Mouse (Mus musculus) thymus, adult 2 months (tissue): ENCODE measurements around the gene Lix1. TPM values are rescaled to one million over a fixed set of nuclear protein-coding genes. Genes with fewer than 3 reads are reported as not detected.

Source experiments
- DNase-seq: peaks from one replicate; pipeline ENCODE4 v3.0.0; 2021
- H3K27ac ChIP-seq: fragments of 200-500 bp; 2 replicates; pipeline ENCODE4 v1.5.1; 2012; ENCODE audit warnings: low read length, control low read depth; ENCODE audit not compliant: control insufficient read depth, insufficient read depth
- H3K27me3 ChIP-seq: fragments of 200-500 bp; 2 replicates; pipeline ENCODE4 v1.6.1; 2012; ENCODE audit warnings: mild to moderate bottlenecking, low read length, moderate library complexity, mixed read lengths; ENCODE audit not compliant: control insufficient read depth, insufficient read depth
- H3K36me3 ChIP-seq: fragments of 200-500 bp; 2 replicates; pipeline ENCODE4 v1.6.1; 2012; ENCODE audit warnings: mild to moderate bottlenecking, low read length, moderate library complexity; ENCODE audit not compliant: control insufficient read depth, insufficient read depth
- H3K4me1 ChIP-seq: fragments of 200-500 bp; replicated peaks from 2 replicates; pipeline ENCODE4 v1.6.1; 2012; ENCODE audit warnings: low read length; ENCODE audit not compliant: control insufficient read depth, insufficient read depth
- H3K4me3 ChIP-seq: fragments of 200-500 bp; 2 replicates; pipeline ENCODE4 v1.5.1; 2012; ENCODE audit warnings: mild to moderate bottlenecking, low read length, control low read depth, moderate library complexity; ENCODE audit not compliant: control insufficient read depth, insufficient read depth
- CTCF ChIP-seq: fragments of 200-500 bp; IDR thresholded peaks from 2 replicates; pipeline ENCODE4 v1.5.1; 2012; ENCODE audit warnings: mild to moderate bottlenecking, control low read depth, low read length, moderate library complexity, borderline replicate concordance; ENCODE audit not compliant: control insufficient read depth, poor library complexity, insufficient read depth; ENCODE audit errors: extremely low read depth
- POLR2A ChIP-seq: fragments of 200-500 bp; IDR thresholded peaks from 2 replicates; pipeline ENCODE4 v1.6.1; 2012; ENCODE audit warnings: mild to moderate bottlenecking, low read length, control low read depth, moderate library complexity; ENCODE audit not compliant: control insufficient read depth, poor library complexity, insufficient read depth; ENCODE audit errors: extremely low read depth
- WGBS: fragments of 180-500 bp; shearing (Covaris S2); methylation state at CpG from one replicate; pipeline ENCODE4 v1.1.7; 2018; 5-methylcytosine and 5-hydroxymethylcytosine counted together
- polyA plus RNA-seq: library from polyadenylated mRNA; depleted of rRNA; stranded (reverse); fragments of >200 nt; gene quantifications from 2 replicates; pipeline ENCODE4 v1.2.3, GENCODE M21; 2012

Gene Lix1
- polyA plus RNA-seq, 1 experiment = 0.12 TPM

GRCm38 (mm10) chr17:17403038-17403437 lies 566 bp downstream of the Lix1 start:
- H3K36me3 ChIP-seq = no peaks in the 10 kb centered on the region
- WGBS = 87% methylated on average over 5 of the region's 5 CpGs
- TF ChIP-seq CTCF (no peak), POLR2A (no peak)
- H3K27ac ChIP-seq = no peak overlapping the region
- H3K27me3 ChIP-seq = no peaks in the 10 kb centered on the region
- DNase-seq = no peak
- H3K4me1 ChIP-seq = peaks cover 6% of the 10 kb centered on the region
- H3K4me3 ChIP-seq = no peak overlapping the region

- H3K27me3 ChIP-seq = no peaks in the 10 kb centered on the region
- H3K4me1 ChIP-seq = peaks cover 6% of the 10 kb centered on the region
- H3K4me3 ChIP-seq = no peak overlapping the region
- TF ChIP-seq CTCF (no peak), POLR2A (no peak)
- H3K27ac ChIP-seq = no peak overlapping the region
- no peaks in the 10 kb centered on the region for H3K36me3 ChIP-seq
- 84% methylated on average over 3 of the region's 3 CpGs for WGBS
- DNase-seq = no peak
Measured at GRCm38 (mm10) chr17:17403578-17404112, 1.2 kb downstream of the Lix1 start.

DNA sequence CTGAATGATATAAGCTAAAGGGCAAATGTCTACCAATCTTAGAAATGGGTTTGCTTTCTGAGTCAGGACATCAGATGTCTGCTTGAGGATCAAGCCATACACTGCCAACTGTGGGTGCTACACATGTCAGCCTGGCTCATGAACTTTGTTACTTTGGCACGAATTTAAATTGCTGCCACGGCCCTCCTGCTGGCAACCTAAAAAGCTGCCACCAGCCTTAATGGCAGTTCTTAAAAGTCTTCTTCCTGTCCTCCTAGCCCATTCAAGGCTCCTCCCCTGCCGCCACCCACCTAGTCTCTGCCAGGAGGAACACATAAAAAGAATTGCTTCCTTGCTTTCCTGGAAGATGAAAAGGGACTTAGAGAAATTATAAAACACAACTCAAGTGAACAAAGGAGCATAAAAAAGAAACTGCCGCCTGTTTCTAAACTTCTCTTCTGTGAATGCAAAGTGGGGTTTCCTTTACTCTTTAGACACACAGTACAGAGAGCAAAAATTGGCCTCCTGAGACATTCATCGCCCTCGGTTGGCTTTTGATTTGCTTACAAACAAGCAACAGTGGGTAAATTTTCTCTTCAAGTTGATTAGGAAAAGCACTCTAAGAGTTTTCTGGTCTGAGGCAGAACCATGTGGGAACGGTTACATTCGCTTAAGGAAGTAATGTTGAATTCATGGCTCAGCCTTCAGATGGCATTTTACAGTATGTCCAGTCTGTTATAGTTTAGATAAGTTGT lies 2.5 kb downstream of the Lix1 start:
- TF ChIP-seq CTCF (no peak), POLR2A (no peak)
- H3K27ac ChIP-seq = peak overlapping the region; percentile 8; the same call in 1 of the 2 replicates
- H3K27me3 ChIP-seq = no peaks in the 10 kb centered on the region
- peak; percentile 22 for DNase-seq
- WGBS = 31% methylated on average over 8 of the region's 8 CpGs
- no peaks in the 10 kb centered on the region for H3K36me3 ChIP-seq
- H3K4me1 ChIP-seq = peaks cover 6% of the 10 kb centered on the region
- no peak overlapping the region for H3K4me3 ChIP-seq

DNA sequence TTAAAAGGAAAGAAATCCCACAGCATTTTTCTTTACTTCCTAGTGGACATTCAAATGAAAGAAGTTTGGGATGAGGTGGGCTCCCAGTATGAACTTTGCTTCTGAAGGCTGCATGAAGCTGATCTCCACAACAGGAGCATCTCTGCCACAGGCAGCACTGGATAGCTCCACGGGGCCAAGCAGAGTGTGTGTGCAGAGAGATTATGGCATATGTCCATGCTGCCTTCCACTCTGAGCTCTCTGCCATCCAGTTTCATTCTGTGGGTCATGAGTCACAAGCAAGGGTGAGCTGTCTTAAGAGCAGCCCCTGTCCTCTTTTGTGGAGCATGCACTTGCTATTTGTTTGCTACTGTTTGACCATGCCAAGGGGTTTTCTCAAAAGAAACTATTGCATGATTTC lies 3.1 kb downstream of the Lix1 start:
- WGBS = 54% methylated on average over 1 of the region's 1 CpGs
- no peak overlapping the region for H3K4me3 ChIP-seq
- H3K36me3 ChIP-seq = no peaks in the 10 kb centered on the region
- TF ChIP-seq CTCF (no peak), POLR2A (no peak)
- no peak for DNase-seq
- no peak overlapping the region for H3K27ac ChIP-seq
- no peaks in the 10 kb centered on the region for H3K27me3 ChIP-seq
- peaks cover 6% of the 10 kb centered on the region for H3K4me1 ChIP-seq

GRCm38 (mm10) chr17:17408137-17408536 lies 5.7 kb downstream of the Lix1 start:
- 95% methylated on average over 6 of the region's 6 CpGs for WGBS
- Histone ChIP-seq H3K36me3 (no peaks in the 10 kb centered on the region), H3K4me1 (peaks cover 6% of the 10 kb centered on the region), H3K4me3 (no peak overlapping the region), H3K27ac (no peak overlapping the region), H3K27me3 (no peaks in the 10 kb centered on the region)
- TF ChIP-seq CTCF (no peak), POLR2A (no peak)
- DNase-seq = no peak

- TF ChIP-seq POLR2A (no peak), CTCF (no peak)
Measured at GRCm38 (mm10) chr17:17408720-17409478, 6.4 kb downstream of the Lix1 start.

More at GRCm38 (mm10) chr17:17408720-17409478, 6.4 kb downstream of the Lix1 start:
- Histone ChIP-seq H3K4me3 (no peak overlapping the region), H3K27me3 (no peaks in the 10 kb centered on the region), H3K4me1 (peaks cover 6% of the 10 kb centered on the region), H3K27ac (no peak overlapping the region), H3K36me3 (no peaks in the 10 kb centered on the region)
- DNase-seq = no peak
- 97% methylated on average over 6 of the region's 6 CpGs for WGBS
